Mouse (Mus musculus) heart, postnatal 0 days (tissue): ENCODE measurements around the gene Trub2.

Experiments used
- CTCF ChIP-seq: IDR thresholded peaks from 2 replicates; pipeline ENCODE4 v1.5.1; 2016; ENCODE audit warnings: antibody characterized with exemption, control low read depth, low read depth
- EP300 ChIP-seq: IDR thresholded peaks from 2 replicates; pipeline ENCODE4 v1.6.1; 2016; ENCODE audit warnings: antibody characterized with exemption, low read depth

DNA sequence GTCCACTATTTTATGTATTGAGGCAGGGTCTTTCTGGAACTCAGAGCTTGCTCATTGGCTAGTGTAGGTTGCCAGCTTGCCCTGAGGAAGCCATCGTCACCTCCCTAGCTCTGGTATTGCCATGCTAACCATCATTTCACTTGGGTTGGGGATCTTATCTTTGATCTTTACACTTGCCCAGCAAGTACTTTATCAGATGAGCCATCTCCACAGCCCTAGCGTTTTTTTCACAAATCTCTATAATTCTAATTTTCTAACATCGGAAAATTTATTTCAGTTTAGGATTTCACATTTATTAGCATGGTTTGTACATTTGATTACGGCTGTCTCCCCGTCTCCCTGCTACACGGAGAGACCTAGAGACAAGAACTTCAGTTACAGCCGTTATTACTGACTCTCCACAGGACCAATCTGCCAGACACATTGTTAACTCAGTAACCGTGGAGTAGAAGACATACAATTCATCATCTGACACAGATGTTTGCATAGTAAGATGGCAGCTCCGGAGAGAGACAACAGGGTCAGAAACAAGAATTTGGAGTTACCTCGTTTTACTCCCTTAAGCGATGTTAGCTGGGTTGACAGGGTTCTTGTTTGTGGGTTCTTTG lies 38.1 kb upstream of the Trub2 start:
- no peak for TF ChIP-seq CTCF
- TF ChIP-seq EP300, result no peak
